Mouse (Mus musculus) embryonic facial prominence, embryonic 11.5 days (tissue): ENCODE results near the gene Rbbp6. TPM values are rescaled to one million over a fixed set of nuclear protein-coding genes. Genes with fewer than 3 reads are reported as not detected.

Source experiments
- ATAC-seq: fragments of 200-750 bp; cut with Nextera tagmentation; replicated peaks from 2 replicates; pipeline ENCODE4 v1.8.0; 2017; ENCODE audit warnings: low read depth; ENCODE audit not compliant: insufficient number of reproducible peaks, low FRiP score, low TSS enrichment
- DNase-seq: peaks from one replicate; pipeline ENCODE4 v3.0.0-alpha.2; 2015; ENCODE audit warnings: low spot score
- H3K27ac ChIP-seq: fragments of 300-500 bp; sonication (generic); replicated peaks from 2 replicates; pipeline ENCODE4 v1.5.1; 2014; ENCODE audit warnings: mild to moderate bottlenecking, low read depth, low read length, control low read depth
- H3K27me3 ChIP-seq: fragments of 300-500 bp; sonication (generic); 2 replicates; pipeline ENCODE4 v1.6.1; 2014; ENCODE audit warnings: mild to moderate bottlenecking, low read length, moderate library complexity, mixed read lengths; ENCODE audit not compliant: control insufficient read depth, insufficient read depth
- H3K36me3 ChIP-seq: fragments of 300-500 bp; sonication (generic); replicated peaks from 2 replicates; pipeline ENCODE4 v1.6.1; 2014; ENCODE audit warnings: low read depth, mild to moderate bottlenecking, low read length, moderate library complexity, mixed read lengths; ENCODE audit not compliant: control insufficient read depth, insufficient read depth
- H3K4me1 ChIP-seq: fragments of 300-500 bp; sonication (generic); 2 replicates; pipeline ENCODE4 v1.6.1; 2014; ENCODE audit warnings: low read length, mixed read lengths; ENCODE audit not compliant: control insufficient read depth, insufficient read depth
- H3K4me2 ChIP-seq: fragments of 300-500 bp; sonication (generic); 2 replicates; pipeline ENCODE4 v1.6.1; 2014; ENCODE audit warnings: low read depth, mild to moderate bottlenecking, control low read depth, low read length, moderate library complexity
- H3K4me3 ChIP-seq: fragments of 300-500 bp; sonication (generic); 2 replicates; pipeline ENCODE4 v1.5.1; 2014; ENCODE audit warnings: low read depth, low read length, control low read depth
- H3K9ac ChIP-seq: fragments of 300-500 bp; sonication (generic); replicated peaks from 2 replicates; pipeline ENCODE4 v1.6.1; 2014; ENCODE audit warnings: mild to moderate bottlenecking, control low read depth, low read length
- H3K9me3 ChIP-seq: fragments of 300-500 bp; sonication (generic); replicated peaks from 2 replicates; pipeline ENCODE4 v1.6.1; 2016; ENCODE audit warnings: mild to moderate bottlenecking, low read length, inconsistent platforms, mixed read lengths; ENCODE audit not compliant: control insufficient read depth
- WGBS: fragments of 180-500 bp; shearing (Covaris S2); extraction: QIAGEN DNeasy Blood & Tissue Kit; methylation state at CpG from one replicate; pipeline ENCODE4 v1.1.7; 2014; 5-methylcytosine and 5-hydroxymethylcytosine counted together
- polyA plus RNA-seq: library from polyadenylated mRNA; unstranded; fragments of >200 nt; fragmentation: Nextera tagmentation; extraction: Ambion mirVana; gene quantifications from 2 replicates; pipeline ENCODE4 v1.2.1, GENCODE M21; 2014

Rbbp6 gene
- polyA plus RNA-seq, 1 experiment from 2014 or later = 43.2 TPM

GRCm38 (mm10) chr7:123007743-123008142 lies 42.3 kb downstream of the Rbbp6 start:
- no peak for ATAC-seq
- no peak overlapping the region for H3K4me2 ChIP-seq
- WGBS = 86% methylated on average over 4 of the region's 4 CpGs

GRCm38 (mm10) chr7:123013466-123013865 lies 48.0 kb downstream of the Rbbp6 start:
- no peaks in the 10 kb centered on the region for H3K36me3 ChIP-seq
- ATAC-seq (no peak), DNase-seq (no peak)
- WGBS = 83% methylated on average over 5 of the region's 5 CpGs
- no peak overlapping the region for H3K27ac ChIP-seq
- no peaks in the 10 kb centered on the region for H3K27me3 ChIP-seq
- no peaks in the 10 kb centered on the region for H3K9me3 ChIP-seq
- no peak overlapping the region for H3K4me3 ChIP-seq
- H3K4me1 ChIP-seq = no peaks in the 10 kb centered on the region
- no peak overlapping the region for H3K4me2 ChIP-seq
- H3K9ac ChIP-seq = no peak overlapping the region

More at GRCm38 (mm10) chr7:123007743-123008142, 42.3 kb downstream of the Rbbp6 start:
- Histone ChIP-seq H3K9ac (no peak overlapping the region), H3K4me3 (no peak overlapping the region), H3K9me3 (no peaks in the 10 kb centered on the region), H3K4me1 (no peaks in the 10 kb centered on the region), H3K36me3 (peaks cover 2% of the 10 kb centered on the region; the same call in 1 of the 2 replicates), H3K27ac (no peak overlapping the region), H3K27me3 (no peaks in the 10 kb centered on the region)
- no peak for DNase-seq

GRCm38 (mm10) chr7:123014729-123015128 lies 49.2 kb downstream of the Rbbp6 start:
- no peak overlapping the region for H3K27ac ChIP-seq
- no peaks in the 10 kb centered on the region for H3K4me1 ChIP-seq
- WGBS = 85% methylated on average over 7 of the region's 7 CpGs
- no peaks in the 10 kb centered on the region for H3K36me3 ChIP-seq
- DNase-seq = no peak
- H3K4me2 ChIP-seq = no peak overlapping the region
- H3K27me3 ChIP-seq = no peaks in the 10 kb centered on the region
- no peaks in the 10 kb centered on the region for H3K9me3 ChIP-seq
- no peak overlapping the region for H3K9ac ChIP-seq
- no peak for ATAC-seq
- H3K4me3 ChIP-seq = no peak overlapping the region

GRCm38 (mm10) chr7:123017627-123018026 lies 52.1 kb downstream of the Rbbp6 start:
- no peak overlapping the region for H3K9ac ChIP-seq
- ATAC-seq = no peak
- H3K9me3 ChIP-seq = no peaks in the 10 kb centered on the region
- H3K4me2 ChIP-seq = no peak overlapping the region
- no peaks in the 10 kb centered on the region for H3K4me1 ChIP-seq
- no peak overlapping the region for H3K27ac ChIP-seq
- no peak overlapping the region for H3K4me3 ChIP-seq
- H3K27me3 ChIP-seq = no peaks in the 10 kb centered on the region
- peak; percentile 47 for DNase-seq
- 31% methylated on average over 3 of the region's 3 CpGs for WGBS
- H3K36me3 ChIP-seq = no peaks in the 10 kb centered on the region

GRCm38 (mm10) chr7:123025123-123025522 lies 59.6 kb downstream of the Rbbp6 start:
- no peaks in the 10 kb centered on the region for H3K36me3 ChIP-seq
- H3K4me2 ChIP-seq = no peak overlapping the region
- H3K27ac ChIP-seq = no peak overlapping the region
- H3K9ac ChIP-seq = no peak overlapping the region
- WGBS = 78% methylated on average over 9 of the region's 9 CpGs
- no peaks in the 10 kb centered on the region for H3K4me1 ChIP-seq
- ATAC-seq = no peak
- H3K4me3 ChIP-seq = no peak overlapping the region
- DNase-seq = no peak
- H3K9me3 ChIP-seq = no peaks in the 10 kb centered on the region
- H3K27me3 ChIP-seq = no peaks in the 10 kb centered on the region

GRCm38 (mm10) chr7:123030295-123030694 lies 64.8 kb downstream of the Rbbp6 start:
- Histone ChIP-seq H3K9me3 (no peaks in the 10 kb centered on the region), H3K4me3 (peak overlapping the region; percentile 33), H3K9ac (peak overlapping the region; percentile 43), H3K36me3 (no peaks in the 10 kb centered on the region), H3K4me2 (peak overlapping the region; percentile 65), H3K27ac (no peak overlapping the region), H3K4me1 (no peaks in the 10 kb centered on the region; the same call in 1 of the 2 replicates), H3K27me3 (no peaks in the 10 kb centered on the region)
- peak; percentile 34; the same call in 1 of the 2 replicates for ATAC-seq
- no peak for DNase-seq
- WGBS = 27% methylated on average over 13 of the region's 13 CpGs

- ATAC-seq (peak; percentile 78), DNase-seq (peak; percentile 82)
- H3K4me2 ChIP-seq = peak overlapping the region; percentile 65
- no peaks in the 10 kb centered on the region for H3K27me3 ChIP-seq
- WGBS = 1% methylated on average over 19 of the region's 21 CpGs
- H3K9me3 ChIP-seq = no peaks in the 10 kb centered on the region
- peak overlapping the region; percentile 43 for H3K9ac ChIP-seq
- no peak overlapping the region for H3K27ac ChIP-seq
- peak overlapping the region; percentile 33 for H3K4me3 ChIP-seq
- H3K36me3 ChIP-seq = no peaks in the 10 kb centered on the region
- H3K4me1 ChIP-seq = no peaks in the 10 kb centered on the region; the same call in 1 of the 2 replicates
Measured at GRCm38 (mm10) chr7:123030709-123031181, 65.3 kb downstream of the Rbbp6 start.

- Histone ChIP-seq H3K27ac (no peak overlapping the region), H3K4me1 (no peaks in the 10 kb centered on the region; the same call in 1 of the 2 replicates), H3K27me3 (no peaks in the 10 kb centered on the region), H3K9ac (peak overlapping the region; percentile 55), H3K36me3 (no peaks in the 10 kb centered on the region), H3K4me3 (peak overlapping the region; percentile 33), H3K4me2 (peak overlapping the region; percentile 65), H3K9me3 (no peaks in the 10 kb centered on the region)
- DNase-seq (no peak), ATAC-seq (peak; percentile 58)
- 1% methylated on average over 12 of the region's 12 CpGs for WGBS
Measured at GRCm38 (mm10) chr7:123031211-123031743, 65.8 kb downstream of the Rbbp6 start.
